Mouse (Mus musculus) cerebellum, adult 2 months (tissue): Measurements from ENCODE around the gene Cep152.

Experiments used
- CTCF ChIP-seq: fragments of 200-500 bp; IDR thresholded peaks from 2 replicates; pipeline ENCODE4 v1.5.1; 2011; ENCODE audit warnings: low read depth, mild to moderate bottlenecking, control low read depth, low read length, moderate library complexity, borderline replicate concordance; ENCODE audit not compliant: insufficient read depth
- POLR2A ChIP-seq: fragments of 200-500 bp; IDR thresholded peaks from 2 replicates; pipeline ENCODE4 v1.6.1; 2011; ENCODE audit warnings: low read length, control low read depth, borderline replicate concordance; ENCODE audit not compliant: insufficient read depth

DNA sequence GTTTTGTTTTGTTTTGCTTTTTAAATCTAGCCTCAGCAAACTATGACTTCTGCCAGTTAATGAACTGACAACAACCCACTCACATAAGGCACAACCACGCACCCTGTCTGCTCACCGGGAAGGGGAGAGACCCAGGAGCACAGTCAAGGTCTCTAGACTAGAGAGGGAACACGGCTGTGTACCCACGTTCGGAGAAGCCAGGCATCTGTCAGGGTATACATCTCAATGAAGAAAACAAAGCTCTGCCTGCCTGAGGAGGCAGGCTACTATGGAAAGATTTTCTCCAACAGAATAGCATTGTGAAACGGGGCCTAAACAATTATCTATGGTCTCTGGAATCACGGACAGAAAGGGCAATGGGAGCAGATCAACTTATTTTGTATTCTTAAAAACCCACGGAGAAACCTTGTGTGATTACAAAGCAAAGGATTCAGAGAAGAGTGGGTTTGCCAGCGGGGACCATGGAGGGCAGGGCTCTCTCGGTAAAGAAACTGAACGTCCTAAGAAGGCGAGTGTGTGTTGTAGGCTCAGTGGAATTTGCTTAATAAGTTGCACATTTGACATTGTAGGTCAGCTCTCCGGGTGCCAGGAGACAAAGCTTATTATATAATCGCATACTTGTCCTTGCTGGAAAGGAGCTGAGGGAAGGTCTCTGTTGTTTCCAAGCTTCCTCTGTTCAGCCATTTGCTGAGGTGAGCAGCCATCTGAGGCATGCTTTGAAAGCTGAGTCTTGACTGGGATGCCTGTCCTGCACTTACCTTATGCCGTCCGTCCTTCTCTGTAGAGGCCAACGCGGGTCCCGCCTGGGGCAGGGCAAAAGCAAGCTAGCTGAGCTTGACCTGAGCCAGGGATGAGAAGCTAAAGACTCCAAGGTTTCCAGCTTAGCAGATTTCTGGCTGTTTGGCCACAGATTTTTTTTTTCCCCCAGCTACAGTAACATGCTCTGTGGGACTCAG is 66.0 kb downstream of the Cep152 start:
- TF ChIP-seq CTCF (no peak), POLR2A (no peak)
